Mouse (Mus musculus): ENCODE data around the gene Zfp385b.
"Not testable (repeated sequence)": the region's sequence is repeated elsewhere in the genome, so short reads cannot be mapped to it uniquely, and the experiment has no call there.

Zfp385b gene

DNA sequence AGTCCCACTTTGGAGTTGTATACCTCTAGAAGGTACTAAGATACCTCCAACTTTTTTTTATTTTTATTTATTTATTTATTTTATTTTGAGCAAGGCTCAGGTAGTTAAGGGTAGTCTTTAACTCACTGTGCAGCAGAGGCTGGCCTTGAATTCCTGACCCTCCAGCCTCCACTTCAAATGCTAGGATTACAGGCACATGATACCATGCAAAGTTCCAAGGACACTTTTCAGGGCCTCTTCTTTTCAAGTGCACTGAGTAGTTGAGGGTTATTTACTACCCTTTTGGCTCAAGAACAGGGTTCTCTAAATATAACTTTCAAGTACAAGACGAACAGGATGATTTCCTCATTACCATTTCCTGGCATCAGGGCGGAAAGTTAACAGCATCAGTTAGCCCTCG, 365.7 kb downstream of the Zfp385b start:
- DNase-seq: no peak

DNA sequence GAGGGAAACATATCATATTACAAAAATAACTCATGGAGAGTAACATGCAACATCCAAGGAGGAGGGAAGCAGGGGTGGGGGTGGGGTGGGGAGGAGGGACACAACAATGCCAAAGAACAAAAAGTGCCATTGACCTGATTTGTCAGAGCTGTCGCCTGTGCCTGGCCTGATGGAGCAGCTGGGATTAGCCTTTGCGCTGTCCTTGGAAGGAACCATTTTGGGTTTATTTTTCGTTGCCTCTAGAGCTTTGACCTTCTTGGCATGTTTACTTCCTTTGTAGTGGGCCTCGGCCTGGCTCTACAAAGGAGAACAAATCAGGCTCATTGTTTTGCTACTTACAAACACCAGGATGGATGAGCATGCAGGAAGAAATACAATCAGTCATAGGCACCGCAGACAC, 369.4 kb downstream of the Zfp385b start:
- not testable (repeated sequence) for DNase-seq

- no peak for DNase-seq
Observed at GRCm38 (mm10) chr2:77448951-77449480, 370.4 kb downstream of the Zfp385b start.

DNA sequence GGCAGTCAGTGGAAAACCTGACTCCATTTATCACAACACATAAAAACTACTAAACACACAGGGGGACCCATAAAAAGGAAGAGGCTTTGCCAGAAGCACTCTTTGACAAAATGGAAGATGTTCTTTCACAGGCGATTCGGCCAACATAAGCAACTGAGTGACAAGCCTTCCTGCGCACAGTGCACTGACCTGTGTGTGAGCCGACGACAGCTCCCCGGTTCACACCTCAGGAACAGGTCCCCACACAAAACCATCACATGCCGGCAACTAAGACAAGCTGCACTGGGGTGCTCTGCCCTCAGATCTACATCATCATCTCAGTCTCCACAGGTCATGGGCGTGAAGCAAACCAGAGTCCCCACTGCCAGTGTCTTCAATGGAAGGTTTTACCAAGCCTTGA, 375.2 kb downstream of the Zfp385b start:
- no peak for DNase-seq

GRCm38 (mm10) chr2:77440591-77440990, 378.8 kb downstream of the Zfp385b start:
- no peak for DNase-seq

GRCm38 (mm10) chr2:77436241-77436759, 383.1 kb downstream of the Zfp385b start:
- DNase-seq: no peak

DNA sequence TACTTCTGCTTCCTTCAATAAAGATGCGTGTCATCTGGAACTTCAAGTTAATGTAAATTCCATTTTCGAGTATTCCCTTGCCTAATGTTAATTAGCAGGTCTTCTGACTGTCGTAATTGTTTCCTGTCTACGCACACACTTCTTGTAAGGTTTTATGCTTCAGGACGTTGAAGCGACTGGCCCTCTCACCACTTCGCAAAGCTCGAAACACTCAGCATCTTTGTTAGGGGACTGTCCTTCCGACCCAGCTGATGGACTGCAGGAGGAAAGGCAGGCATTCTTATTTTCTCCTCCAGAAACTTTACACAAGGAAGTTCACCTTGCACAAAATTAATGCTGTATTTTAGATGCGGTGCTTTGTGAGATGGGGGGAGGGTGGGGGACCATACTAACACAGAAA, 400.0 kb downstream of the Zfp385b start:
- DNase-seq: no peak

DNA sequence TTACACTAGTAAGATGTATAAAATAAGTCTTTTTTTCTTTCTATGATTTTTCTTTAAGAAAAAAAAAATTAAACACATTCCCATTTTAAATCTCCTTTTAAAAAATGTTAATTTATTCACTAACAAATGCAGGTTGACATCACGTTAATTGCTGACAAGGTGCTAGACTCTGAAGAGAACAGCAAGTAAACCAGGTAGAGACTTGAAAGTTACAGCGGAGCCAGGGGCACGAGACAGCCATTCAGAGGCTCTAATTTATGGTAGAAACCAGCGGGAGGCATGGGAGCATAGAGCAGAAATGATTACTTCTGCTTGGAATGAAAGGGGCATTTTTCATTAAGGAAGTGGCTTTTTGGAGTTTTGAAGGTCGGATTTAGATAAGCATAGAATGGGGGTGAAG, 401.4 kb downstream of the Zfp385b start:
- no peak for DNase-seq

GRCm38 (mm10) chr2:77412171-77412570, 407.3 kb downstream of the Zfp385b start:
- no peak for DNase-seq

GRCm38 (mm10) chr2:77411612-77412011, 407.8 kb downstream of the Zfp385b start:
- no peak for DNase-seq

- no peak for DNase-seq
Observed at GRCm38 (mm10) chr2:77409521-77410135, 409.8 kb downstream of the Zfp385b start.

GRCm38 (mm10) chr2:77408972-77409371, 410.5 kb downstream of the Zfp385b start:
- no peak for DNase-seq

DNA sequence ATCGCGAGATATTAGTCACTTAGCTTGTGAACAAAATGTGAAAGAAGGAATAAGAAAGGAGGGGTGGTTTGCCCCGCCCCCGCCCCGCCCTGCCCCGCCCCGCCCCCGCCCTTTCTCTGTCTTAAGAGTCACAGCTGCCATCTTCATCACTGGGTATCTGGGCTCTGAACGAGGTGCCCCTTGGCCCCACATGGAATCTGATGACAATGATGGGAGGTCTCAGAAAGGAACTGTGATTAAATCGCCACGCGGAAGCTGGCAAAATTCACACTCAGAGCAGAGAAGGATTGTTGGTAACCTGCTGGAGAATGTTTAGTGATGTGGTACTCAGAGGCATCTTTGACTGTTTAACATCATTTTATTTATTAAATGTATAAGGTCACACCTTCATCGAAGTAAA, 417.1 kb downstream of the Zfp385b start:
- DNase-seq: no peak

DNA sequence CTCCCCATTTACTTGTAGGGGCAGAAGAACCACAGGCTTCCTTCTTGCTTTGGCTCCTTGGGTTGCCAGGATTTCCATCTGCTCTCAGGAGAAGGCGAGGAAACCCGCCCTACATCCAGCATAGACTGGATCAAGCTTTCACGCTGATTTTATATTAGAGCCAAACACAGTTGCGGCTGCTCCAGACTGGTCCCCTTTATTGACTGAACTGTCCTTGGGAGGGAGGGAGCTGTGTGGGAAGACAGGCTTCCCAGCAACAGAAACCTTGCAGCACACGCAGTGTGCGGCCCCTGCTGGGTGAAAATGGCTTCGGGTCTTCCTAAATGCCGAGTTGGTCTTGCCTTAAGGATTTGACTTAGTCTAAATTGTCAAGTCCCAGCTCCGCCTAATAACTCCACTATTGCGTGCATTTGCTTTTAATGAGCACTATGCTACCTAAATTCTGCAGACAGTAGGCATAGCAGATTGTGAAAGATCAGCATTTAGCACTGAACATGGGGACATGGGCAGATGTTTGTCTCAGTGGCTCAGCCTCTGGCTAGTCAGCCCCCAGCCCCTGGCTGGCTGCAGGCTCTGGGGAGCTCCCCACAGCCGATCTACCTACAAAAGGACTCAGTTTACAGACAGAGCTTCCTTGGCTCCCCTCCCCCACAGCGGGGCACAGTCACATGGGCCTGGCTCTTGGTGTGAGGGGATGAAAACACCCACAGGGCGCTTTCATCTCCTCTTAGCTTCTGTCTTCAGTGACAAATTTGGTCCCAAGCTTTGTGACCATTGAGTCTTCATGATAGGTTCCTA, 417.8 kb downstream of the Zfp385b start:
- DNase-seq: peak; percentile 51

DNA sequence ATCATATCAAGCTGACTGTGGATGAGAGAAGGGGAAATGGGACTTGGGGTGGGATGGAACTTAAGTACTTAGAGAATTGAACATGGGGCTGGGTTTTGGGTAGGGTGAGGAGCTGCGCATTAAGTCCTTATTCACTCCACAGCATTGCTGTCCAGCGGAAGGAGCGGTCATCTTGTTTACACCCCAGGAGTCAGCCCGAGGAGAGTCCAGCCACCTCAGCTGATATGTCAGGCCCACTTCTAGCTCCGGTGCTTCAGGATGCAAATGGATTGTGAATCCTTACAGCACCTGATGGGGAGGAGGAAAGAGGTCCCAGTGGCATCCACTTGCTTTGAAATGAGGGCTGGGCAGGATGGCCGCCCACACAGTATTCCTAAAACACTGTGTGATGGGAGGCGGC, 425.6 kb downstream of the Zfp385b start:
- no peak for DNase-seq

GRCm38 (mm10) chr2:77388186-77388585, 431.3 kb downstream of the Zfp385b start:
- no peak for DNase-seq

DNA sequence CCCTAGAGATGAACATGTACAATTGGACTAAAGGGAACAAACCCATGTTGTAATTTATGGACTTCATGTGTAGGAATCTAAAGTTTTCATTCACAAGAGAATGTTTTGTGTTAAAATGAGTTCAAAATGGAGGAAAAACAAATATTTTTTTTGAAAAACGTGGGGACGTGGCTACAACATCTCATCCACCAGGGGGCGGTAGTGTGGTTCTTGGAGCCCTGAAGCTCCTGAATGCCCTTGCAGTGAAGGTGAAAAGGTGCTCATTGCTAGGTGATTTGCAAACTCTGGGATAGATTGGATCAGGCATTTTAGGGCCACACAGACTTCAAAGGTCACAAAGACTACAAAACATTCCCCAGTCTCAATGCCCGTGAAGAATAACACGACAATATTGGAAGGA, 432.9 kb downstream of the Zfp385b start:
- peak; percentile 54 for DNase-seq

- DNase-seq: no peak
Observed at GRCm38 (mm10) chr2:77382766-77383165, 436.7 kb downstream of the Zfp385b start.

DNA sequence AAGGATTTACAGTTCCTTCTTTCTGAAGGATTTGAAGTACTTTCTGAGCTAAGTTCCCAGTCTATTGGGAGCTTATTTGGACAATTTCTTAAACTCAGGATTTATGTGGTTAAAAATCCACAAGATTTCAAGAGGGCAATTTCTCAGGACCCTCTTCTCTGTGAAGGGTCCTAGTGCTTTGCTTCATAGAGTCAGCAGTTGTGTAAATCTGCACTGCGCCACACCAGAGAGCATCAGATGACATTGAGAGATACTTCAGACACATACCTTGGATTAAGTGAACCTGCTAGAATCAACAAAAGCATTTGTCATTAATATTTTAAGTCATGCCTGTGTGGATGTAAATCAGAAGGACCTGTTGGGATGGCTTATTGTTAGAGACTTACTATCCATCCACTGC, 439.5 kb downstream of the Zfp385b start:
- no peak for DNase-seq

DNA sequence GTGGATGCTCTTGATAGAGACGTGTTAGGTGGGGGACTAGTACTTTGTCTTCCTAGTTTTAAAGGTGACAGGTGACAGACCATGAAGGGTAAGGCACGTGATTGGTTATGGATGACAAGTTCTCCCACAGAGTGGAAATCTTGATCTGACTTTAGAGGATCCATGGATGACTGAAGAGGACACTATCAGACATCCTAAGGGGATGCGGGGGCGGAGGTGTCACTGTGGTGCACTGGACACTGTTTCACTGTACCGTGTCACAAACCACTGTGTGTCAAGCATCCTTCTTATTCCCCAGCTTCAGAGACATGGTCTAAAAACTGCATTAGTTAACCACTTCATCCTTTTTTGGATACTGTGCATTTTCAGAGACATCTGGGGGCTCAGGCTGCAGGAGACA, 440.1 kb downstream of the Zfp385b start:
- DNase-seq: no peak

DNA sequence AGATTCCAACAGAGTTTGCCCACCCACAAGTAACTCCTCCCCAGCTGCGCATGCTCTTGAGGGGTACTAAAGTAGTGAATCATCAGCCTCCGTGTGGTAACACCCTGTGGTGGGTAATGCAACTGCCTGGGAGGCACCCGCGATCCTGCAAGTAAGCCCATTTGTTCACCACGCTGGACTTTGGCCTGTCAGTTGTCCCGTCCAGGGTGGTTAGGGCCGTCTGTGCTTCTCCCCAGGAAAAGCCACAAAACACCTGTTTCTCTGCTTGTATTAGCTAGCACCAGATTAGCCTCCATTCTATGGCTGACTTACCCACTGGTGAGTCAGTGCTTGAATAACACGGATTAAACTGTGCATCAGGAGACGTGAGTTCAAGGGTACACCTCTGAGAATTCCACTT, 442.6 kb downstream of the Zfp385b start:
- DNase-seq: no peak

DNA sequence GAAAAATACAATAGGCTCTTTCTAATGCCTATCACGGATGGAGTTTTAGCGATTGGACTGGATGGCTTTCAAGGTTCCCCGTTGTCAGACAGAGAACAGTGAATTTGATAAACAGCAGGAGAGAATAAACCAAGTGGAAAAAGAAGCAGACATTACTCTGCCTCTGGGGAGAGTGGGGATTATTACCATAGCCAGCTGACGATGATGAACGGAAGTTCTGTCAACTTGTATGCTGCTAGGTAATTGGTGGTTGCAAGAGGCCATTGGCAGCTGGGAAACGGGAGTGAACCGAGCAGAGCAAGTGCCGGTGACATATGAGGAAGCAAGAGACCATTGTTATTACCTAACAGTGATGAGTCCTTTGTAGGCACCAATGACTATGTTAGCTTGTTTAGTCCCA, 444.3 kb downstream of the Zfp385b start:
- DNase-seq: no peak

GRCm38 (mm10) chr2:77369174-77369573, 450.3 kb downstream of the Zfp385b start:
- DNase-seq: no peak
